Mouse (Mus musculus): ENCODE measurements around the gene Bnc1. TPM values are rescaled to one million over a fixed set of nuclear protein-coding genes. Genes with fewer than 3 reads are reported as not detected.

The Bnc1 gene
- polyA plus RNA-seq, 1 experiment from 2014 or later: 5.5 TPM

DNA sequence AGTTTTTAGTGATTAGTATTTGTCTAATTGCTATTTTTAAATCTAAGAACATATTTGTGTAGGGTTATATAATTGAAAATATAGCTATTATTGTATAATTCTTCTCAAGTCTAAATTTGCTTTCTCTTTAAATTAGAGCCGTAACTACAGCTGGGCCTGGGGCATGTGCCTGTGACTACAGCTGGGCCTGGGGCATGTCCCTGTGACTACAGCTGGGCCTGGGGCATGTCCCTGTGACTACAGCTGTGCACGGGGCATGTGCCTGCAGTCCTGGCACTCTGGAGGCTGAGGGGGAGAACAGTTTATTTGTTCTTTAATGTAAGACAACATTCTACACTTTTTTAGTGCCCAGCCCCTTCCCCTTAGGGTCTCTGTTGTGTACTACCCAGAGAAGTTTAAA, 12.1 kb upstream of the Bnc1 start:
- no peak overlapping the region for H3K4me2 ChIP-seq
- H3K27me3 ChIP-seq: peaks cover 14% of the 10 kb centered on the region; the same call in 1 of the 2 replicates
- H3K9ac ChIP-seq: no peak overlapping the region
- 68% methylated on average over 2 of the region's 2 CpGs for WGBS
- H3K4me3 ChIP-seq: no peak overlapping the region
- ATAC-seq (ENCODE audit: low read depth): no peak
- H3K36me3 ChIP-seq: no peaks in the 10 kb centered on the region
- no peak overlapping the region for H3K27ac ChIP-seq (replicated peaks)
- no peaks in the 10 kb centered on the region for H3K4me1 ChIP-seq (replicated peaks)
- H3K9me3 ChIP-seq: no peaks in the 10 kb centered on the region

GRCm38 (mm10) chr7:81999816-82000215, 7.7 kb upstream of the Bnc1 start:
- H3K4me3 ChIP-seq: no peak overlapping the region
- H3K27ac ChIP-seq (replicated peaks): no peak overlapping the region
- H3K9ac ChIP-seq: no peak overlapping the region
- no peak overlapping the region for H3K4me2 ChIP-seq
- no peaks in the 10 kb centered on the region for H3K9me3 ChIP-seq
- ATAC-seq (ENCODE audit: low read depth): no peak
- H3K36me3 ChIP-seq: no peaks in the 10 kb centered on the region
- peaks cover 51% of the 10 kb centered on the region for H3K27me3 ChIP-seq
- WGBS: 74% methylated on average over 2 of the region's 2 CpGs
- no peaks in the 10 kb centered on the region for H3K4me1 ChIP-seq (replicated peaks)

GRCm38 (mm10) chr7:81999372-81999771, 7.3 kb upstream of the Bnc1 start:
- no peak overlapping the region for H3K9ac ChIP-seq
- H3K9me3 ChIP-seq: no peaks in the 10 kb centered on the region
- H3K4me3 ChIP-seq: no peak overlapping the region
- no peak for ATAC-seq (ENCODE audit: low read depth)
- H3K27ac ChIP-seq (replicated peaks): no peak overlapping the region
- no peaks in the 10 kb centered on the region for H3K36me3 ChIP-seq
- peaks cover 55% of the 10 kb centered on the region for H3K27me3 ChIP-seq
- H3K4me2 ChIP-seq: no peak overlapping the region
- H3K4me1 ChIP-seq (replicated peaks): no peaks in the 10 kb centered on the region
- 19% methylated on average over 7 of the region's 7 CpGs for WGBS

DNA sequence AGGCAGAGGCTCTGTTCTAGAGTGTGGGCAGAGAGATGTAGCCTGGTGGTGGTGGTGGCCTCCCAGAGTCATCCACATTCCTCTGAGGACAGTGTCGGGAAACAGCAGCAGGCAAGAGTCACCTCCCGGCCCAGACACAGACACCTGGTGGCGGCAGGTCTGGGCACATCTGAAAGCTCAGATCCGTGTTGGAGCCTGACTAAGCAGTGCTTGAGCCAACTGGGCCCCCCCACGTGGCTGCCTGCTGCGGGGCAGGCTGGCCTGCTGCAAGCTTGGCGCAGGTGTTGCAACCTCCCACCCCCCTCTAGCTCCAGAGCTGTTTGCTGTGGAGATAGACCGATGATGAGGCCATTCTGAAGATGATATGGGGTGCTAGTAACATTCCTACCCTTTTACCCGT, 3.9 kb upstream of the Bnc1 start:
- peaks cover 86% of the 10 kb centered on the region for H3K27me3 ChIP-seq

DNA sequence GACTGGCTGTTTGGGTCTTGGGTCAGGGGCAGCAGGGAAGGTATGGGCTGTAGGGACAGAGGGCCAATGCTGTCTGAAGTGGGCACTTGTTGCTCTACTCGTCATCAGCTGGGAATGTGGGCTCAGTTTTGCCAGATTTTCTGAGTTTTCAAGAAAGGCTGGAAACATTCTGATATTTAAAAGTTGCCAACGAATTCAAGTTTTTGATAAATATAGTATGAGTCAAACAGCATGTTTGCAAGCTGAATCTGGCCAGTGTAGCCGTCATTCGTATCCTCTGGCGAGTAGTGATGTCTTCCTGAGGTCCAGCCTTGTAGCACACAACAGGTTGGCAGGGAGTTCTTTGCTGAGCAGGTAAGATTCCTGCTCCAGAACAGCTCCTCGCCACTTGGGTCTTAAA, 3.0 kb upstream of the Bnc1 start:
- no peaks in the 10 kb centered on the region for H3K36me3 ChIP-seq
- WGBS: 89% methylated on average over 6 of the region's 6 CpGs
- no peak for ATAC-seq (ENCODE audit: low read depth)
- H3K4me3 ChIP-seq: no peak overlapping the region
- H3K27ac ChIP-seq (replicated peaks): no peak overlapping the region
- no peaks in the 10 kb centered on the region for H3K9me3 ChIP-seq
- peaks cover 91% of the 10 kb centered on the region for H3K27me3 ChIP-seq
- H3K4me1 ChIP-seq (replicated peaks): peaks cover 19% of the 10 kb centered on the region
- H3K4me2 ChIP-seq: no peak overlapping the region
- H3K9ac ChIP-seq: no peak overlapping the region

More for the DNA sequence above, 3.9 kb upstream of the Bnc1 start:
- Histone ChIP-seq H3K4me2 (no peak overlapping the region), H3K4me1 (replicated peaks) (peaks cover 19% of the 10 kb centered on the region), H3K9me3 (no peaks in the 10 kb centered on the region), H3K4me3 (no peak overlapping the region), H3K36me3 (no peaks in the 10 kb centered on the region), H3K9ac (no peak overlapping the region), H3K27ac (replicated peaks) (no peak overlapping the region)
- 21% methylated on average over 9 of the region's 9 CpGs for WGBS
- no peak for ATAC-seq (ENCODE audit: low read depth)

- Histone ChIP-seq H3K27me3 (peaks cover 90% of the 10 kb centered on the region), H3K9ac (no peak overlapping the region), H3K4me3 (peak overlapping the region; percentile 52; the same call in 1 of the 2 replicates), H3K4me2 (peak overlapping the region; percentile 87), H3K9me3 (no peaks in the 10 kb centered on the region), H3K4me1 (replicated peaks) (peaks cover 19% of the 10 kb centered on the region), H3K27ac (replicated peaks) (no peak overlapping the region), H3K36me3 (no peaks in the 10 kb centered on the region)
- 36% methylated on average over 7 of the region's 7 CpGs for WGBS
- ATAC-seq (ENCODE audit: low read depth): no peak
Measured at GRCm38 (mm10) chr7:81993140-81993539, 1.0 kb upstream of the Bnc1 start.

DNA sequence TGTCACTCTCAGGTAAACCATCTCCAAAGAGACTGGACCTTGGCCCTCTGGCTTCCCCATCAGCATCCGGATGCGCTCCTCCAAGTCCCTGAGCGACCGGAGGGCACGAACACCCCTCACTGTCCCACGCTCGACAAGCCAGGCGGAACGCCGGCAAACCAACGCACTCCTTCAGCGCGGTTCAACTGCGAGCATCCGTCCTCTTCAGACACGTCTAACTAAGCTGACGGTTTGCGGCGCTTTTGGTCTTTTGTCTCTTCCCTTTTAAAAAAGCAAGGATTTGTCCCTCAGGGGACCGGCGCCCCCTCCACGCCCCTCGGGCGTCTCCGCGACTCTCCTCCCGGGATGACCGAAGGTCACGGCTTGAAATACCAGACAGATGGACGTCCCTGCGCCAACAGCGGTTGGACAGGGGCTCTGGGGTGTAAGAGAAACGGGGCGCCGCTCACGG, 456 bp downstream of the Bnc1 start:
- Histone ChIP-seq H3K4me1 (replicated peaks) (peaks cover 19% of the 10 kb centered on the region), H3K27me3 (peaks cover 85% of the 10 kb centered on the region)
- peak; percentile 27; the same call in 1 of the 2 replicates for ATAC-seq (ENCODE audit: low read depth)

GRCm38 (mm10) chr7:81991116-81991515, 976 bp downstream of the Bnc1 start:
- Histone ChIP-seq H3K4me1 (replicated peaks) (peaks cover 19% of the 10 kb centered on the region), H3K4me2 (peak overlapping the region; percentile 87), H3K9ac (peak overlapping the region; percentile 65; the same call in 1 of the 2 replicates), H3K4me3 (peak overlapping the region; percentile 52), H3K27ac (replicated peaks) (no peak overlapping the region), H3K27me3 (peaks cover 82% of the 10 kb centered on the region), H3K36me3 (no peaks in the 10 kb centered on the region), H3K9me3 (no peaks in the 10 kb centered on the region)
- WGBS: 4% methylated on average over 12 of the region's 12 CpGs
- ATAC-seq (ENCODE audit: low read depth): no peak

More for the DNA sequence above, 456 bp downstream of the Bnc1 start:
- H3K27ac ChIP-seq (replicated peaks): no peak overlapping the region
- WGBS: under 1% methylated on average over 36 of the region's 36 CpGs
- H3K9ac ChIP-seq: peak overlapping the region; percentile 65
- H3K4me2 ChIP-seq: peak overlapping the region; percentile 87
- no peaks in the 10 kb centered on the region for H3K36me3 ChIP-seq
- no peaks in the 10 kb centered on the region for H3K9me3 ChIP-seq
- H3K4me3 ChIP-seq: peak overlapping the region; percentile 52

DNA sequence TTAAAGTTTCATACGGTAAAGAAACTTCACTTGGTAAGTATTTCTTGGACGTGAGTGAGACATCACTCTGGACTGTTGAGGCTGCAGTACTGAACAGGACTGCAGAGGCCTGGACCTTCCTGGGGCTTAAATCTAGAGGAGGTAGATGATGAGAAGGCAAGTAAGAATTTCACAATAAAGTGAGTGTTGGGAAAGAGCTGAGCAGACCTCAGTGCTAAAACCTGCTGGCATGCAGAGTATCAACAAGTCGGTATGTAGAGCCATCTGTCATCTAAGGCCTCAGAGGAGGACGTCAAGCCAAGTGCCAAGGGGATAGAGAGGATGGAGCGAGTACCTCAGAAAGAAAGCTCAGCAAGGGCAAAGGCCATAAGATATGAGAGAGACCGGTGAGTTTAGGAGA, 8.4 kb downstream of the Bnc1 start:
- Histone ChIP-seq H3K4me2 (no peak overlapping the region), H3K36me3 (no peaks in the 10 kb centered on the region), H3K9me3 (no peaks in the 10 kb centered on the region), H3K27me3 (peaks cover 9% of the 10 kb centered on the region), H3K4me1 (replicated peaks) (no peaks in the 10 kb centered on the region), H3K9ac (no peak overlapping the region), H3K4me3 (no peak overlapping the region), H3K27ac (replicated peaks) (no peak overlapping the region)
- 83% methylated on average over 6 of the region's 6 CpGs for WGBS
- ATAC-seq (ENCODE audit: low read depth): no peak

GRCm38 (mm10) chr7:81978304-81978703, 13.8 kb downstream of the Bnc1 start:
- Histone ChIP-seq H3K36me3 (no peaks in the 10 kb centered on the region), H3K4me3 (no peak overlapping the region), H3K27ac (replicated peaks) (no peak overlapping the region), H3K4me2 (no peak overlapping the region), H3K4me1 (replicated peaks) (no peaks in the 10 kb centered on the region), H3K9me3 (no peaks in the 10 kb centered on the region), H3K27me3 (no peaks in the 10 kb centered on the region), H3K9ac (no peak overlapping the region)
- 69% methylated on average over 8 of the region's 8 CpGs for WGBS
- no peak for ATAC-seq (ENCODE audit: low read depth)

GRCm38 (mm10) chr7:81974616-81975015, 17.5 kb downstream of the Bnc1 start:
- no peaks in the 10 kb centered on the region for H3K9me3 ChIP-seq
- no peaks in the 10 kb centered on the region for H3K4me1 ChIP-seq (replicated peaks)
- no peak for ATAC-seq (ENCODE audit: low read depth)
- no peaks in the 10 kb centered on the region for H3K36me3 ChIP-seq
- no peak overlapping the region for H3K27ac ChIP-seq (replicated peaks)
- H3K4me2 ChIP-seq: no peak overlapping the region
- WGBS: 90% methylated on average over 10 of the region's 10 CpGs
- no peak overlapping the region for H3K9ac ChIP-seq
- H3K4me3 ChIP-seq: no peak overlapping the region
- H3K27me3 ChIP-seq: no peaks in the 10 kb centered on the region

DNA sequence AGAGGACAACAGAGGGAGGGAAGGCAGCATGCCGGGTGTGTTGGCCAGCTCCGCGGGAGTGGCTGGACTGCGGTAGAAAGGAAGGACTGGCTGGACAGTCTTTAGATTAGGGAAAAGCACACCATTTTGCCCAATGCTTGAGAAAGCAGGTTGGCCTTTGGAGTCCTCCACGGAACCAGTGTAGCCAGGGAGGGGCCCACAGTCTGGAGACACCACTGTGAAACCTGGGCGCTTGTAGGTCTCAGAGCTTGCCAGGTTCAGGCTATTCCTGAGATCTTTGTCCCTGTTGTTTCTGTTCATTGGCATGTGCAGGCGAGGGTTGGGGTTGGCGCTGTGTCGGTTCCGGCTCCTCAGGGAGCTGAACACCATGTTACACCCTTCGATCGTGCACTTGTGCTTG, 18.2 kb downstream of the Bnc1 start:
- Histone ChIP-seq H3K27me3 (no peaks in the 10 kb centered on the region), H3K4me2 (no peak overlapping the region), H3K9me3 (no peaks in the 10 kb centered on the region), H3K27ac (replicated peaks) (no peak overlapping the region), H3K36me3 (no peaks in the 10 kb centered on the region), H3K4me3 (no peak overlapping the region), H3K9ac (no peak overlapping the region), H3K4me1 (replicated peaks) (no peaks in the 10 kb centered on the region)
- ATAC-seq (ENCODE audit: low read depth): no peak
- WGBS: 90% methylated on average over 12 of the region's 12 CpGs

DNA sequence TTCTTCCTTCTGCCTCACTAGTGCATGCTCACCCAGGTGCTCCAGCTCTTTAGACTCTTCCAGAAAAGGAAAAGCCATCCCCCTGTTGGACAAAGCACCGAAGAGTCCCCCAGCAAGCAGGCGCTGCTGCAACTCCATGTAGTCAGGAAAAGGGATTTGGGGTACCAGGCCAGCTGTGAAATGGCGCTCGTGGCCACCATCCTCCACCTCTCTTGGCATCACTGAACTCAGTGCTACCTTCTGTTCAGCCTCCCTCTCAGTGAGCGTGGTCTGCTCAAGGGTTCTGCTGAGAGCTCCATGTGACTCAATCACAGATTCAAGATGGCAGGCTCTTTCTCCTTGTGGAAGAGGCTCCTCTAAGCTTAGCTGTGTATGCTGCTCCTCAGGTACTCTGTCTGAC, 18.8 kb downstream of the Bnc1 start:
- no peaks in the 10 kb centered on the region for H3K36me3 ChIP-seq
- no peak overlapping the region for H3K27ac ChIP-seq (replicated peaks)
- H3K4me1 ChIP-seq (replicated peaks): no peaks in the 10 kb centered on the region
- WGBS: 97% methylated on average over 5 of the region's 5 CpGs
- ATAC-seq (ENCODE audit: low read depth): no peak
- H3K4me2 ChIP-seq: no peak overlapping the region
- H3K9ac ChIP-seq: no peak overlapping the region
- H3K4me3 ChIP-seq: no peak overlapping the region
- no peaks in the 10 kb centered on the region for H3K27me3 ChIP-seq
- H3K9me3 ChIP-seq: no peaks in the 10 kb centered on the region
